Comparison of ENCODE assay signal across 10 mouse cellular contexts in the genomic region with DNA sequence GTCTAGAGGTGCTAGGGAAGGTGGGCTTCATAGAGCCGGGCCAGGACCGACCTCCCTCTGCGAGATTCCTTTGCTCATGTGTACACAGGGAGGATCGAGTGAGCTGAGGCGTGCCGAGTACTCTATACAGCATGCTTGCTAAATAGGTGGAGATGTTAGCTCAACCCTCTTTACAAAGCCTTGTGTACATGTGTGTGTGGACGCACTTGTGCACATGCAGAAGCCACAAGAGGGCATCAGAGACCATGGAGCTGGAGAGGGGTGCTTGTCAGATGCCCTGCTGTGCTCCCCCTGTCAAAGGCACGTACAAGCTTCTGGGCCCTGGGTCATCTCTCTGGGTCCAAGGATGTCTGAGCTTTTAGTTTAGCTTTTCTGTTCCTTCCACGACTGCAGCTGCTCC. TPM values are rescaled to one million over a fixed set of nuclear protein-coding genes. Genes with fewer than 3 reads are reported as not detected.
DNase-seq lines count a peak whose midpoint lies in the region; ATAC-seq and TF ChIP-seq lines count a peak whose summit lies in the region.
"Had no signal": no experiment of that assay in that cellular context is flagged by ENCODE, and none has a peak within 500 bp of the region (broad histone marks: within the 10 kb centered on the region; RNA-seq: fewer than 3 reads in every experiment).

No protein-coding gene starts in this region.

- no peak for TF ChIP-seq EP300 in heart, adult 2 months (IDR thresholded peaks at IDR 0.05; ENCODE audit: insufficient read depth, low read depth, low read length)
- TF ChIP-seq EP300 in stomach, postnatal 0 days (optimal IDR thresholded peaks at IDR 0.05), result no peak

- no peak for TF ChIP-seq POLR2A in heart, adult 2 months (IDR thresholded peaks at IDR 0.05; ENCODE audit: insufficient read depth, low read depth, low read length)

- no peaks in the 10 kb centered on the region for H3K9me3 ChIP-seq in lung, embryonic 14.5 days (ENCODE audit: low read depth, low read length)
- no peaks in the 10 kb centered on the region for H3K9me3 ChIP-seq in stomach, postnatal 0 days (ENCODE audit: control insufficient read depth, low read length)
- H3K9me3 ChIP-seq: heart, embryonic 13.5 days had no signal

- H3K36me3 ChIP-seq in heart, adult 2 months (ENCODE audit: control insufficient read depth, insufficient read depth, low read length), result no peaks in the 10 kb centered on the region
- H3K36me3 ChIP-seq in lung, embryonic 14.5 days (ENCODE audit: insufficient read depth), result peaks cover 82% of the 10 kb centered on the region
- peaks cover 41% of the 10 kb centered on the region for H3K36me3 ChIP-seq in stomach, postnatal 0 days (ENCODE audit: control insufficient read depth, insufficient read depth, low read length)

- ATAC-seq in lung, embryonic 14.5 days (ENCODE audit: insufficient read depth), result no peak
- peak; percentile 91 for ATAC-seq in stomach, postnatal 0 days (ENCODE audit: low FRiP score, low TSS enrichment)
- no peak for ATAC-seq in granulocyte monocyte progenitor cell, adult 5-6 weeks (replicated peaks; ENCODE audit: poor library complexity, severe bottlenecking)

- TF ChIP-seq CTCF in heart, adult 2 months (IDR thresholded peaks at IDR 0.05), result peak; percentile 21; the same call in 1 of the 2 replicates
- TF ChIP-seq CTCF in lung, embryonic 14.5 days (IDR thresholded peaks at IDR 0.05; ENCODE audit: low read depth), result peak; percentile 33; the same call in 1 of the 2 replicates
- TF ChIP-seq CTCF in stomach, postnatal 0 days (IDR thresholded peaks at IDR 0.05; ENCODE audit: low read depth), result peak; percentile 71

- H3K4me3 ChIP-seq in heart, adult 2 months, result no peak overlapping the region
- no peak overlapping the region for H3K4me3 ChIP-seq in lung, embryonic 14.5 days (ENCODE audit: low read depth, low read length)
- H3K4me3 ChIP-seq in stomach, postnatal 0 days (ENCODE audit: low read depth, low read length), result no peak overlapping the region
- H3K4me3 ChIP-seq: heart, embryonic 13.5 days; myocyte had no signal

- no peak overlapping the region for H3K9ac ChIP-seq in heart, adult 2 months (ENCODE audit: low read depth, low read length)
- H3K9ac ChIP-seq in lung, embryonic 14.5 days, result no peak overlapping the region
- H3K9ac ChIP-seq in stomach, postnatal 0 days (ENCODE audit: low read length), result 0 out of 2 replicates have a peak overlapping the region, but pooled peaks have one; percentile 4
- H3K9ac ChIP-seq: heart, embryonic 13.5 days had no signal

- H3K4me1 ChIP-seq in heart, adult 2 months (ENCODE audit: control insufficient read depth, insufficient read depth, low read length), result no peaks in the 10 kb centered on the region
- no peaks in the 10 kb centered on the region for H3K4me1 ChIP-seq in lung, embryonic 14.5 days (ENCODE audit: insufficient read depth)
- H3K4me1 ChIP-seq in stomach, postnatal 0 days (replicated peaks; ENCODE audit: control insufficient read depth, insufficient read depth), result no peaks in the 10 kb centered on the region

- H3K27ac ChIP-seq in heart, adult 2 months, result no peak overlapping the region
- H3K27ac ChIP-seq in lung, embryonic 14.5 days (ENCODE audit: low read depth), result no peak overlapping the region
- peak overlapping the region; percentile 67 for H3K27ac ChIP-seq in stomach, postnatal 0 days (replicated peaks)
- H3K27ac ChIP-seq: heart, embryonic 13.5 days had no signal

- 84% methylated on average over 9 of the region's 9 CpGs for WGBS in heart, adult 2 months
- WGBS in lung, embryonic 14.5 days, result 75% methylated on average over 9 of the region's 9 CpGs
- WGBS in stomach, postnatal 0 days, result 65% methylated on average over 9 of the region's 9 CpGs

- intact Hi-C loops in heart, adult 2 months (cut with DNase I), result no loop called here

- H3K79me2 ChIP-seq in heart, adult 2 months (replicated peaks; ENCODE audit: control insufficient read depth, insufficient read depth, low read length), result peaks cover 2% of the 10 kb centered on the region; the same call in 1 of the 2 replicates

- H3K27me3 ChIP-seq in heart, adult 2 months (ENCODE audit: control insufficient read depth, insufficient read depth, low read length), result no peaks in the 10 kb centered on the region
- H3K27me3 ChIP-seq in lung, embryonic 14.5 days (ENCODE audit: insufficient read depth, low read length), result no peaks in the 10 kb centered on the region
- no peaks in the 10 kb centered on the region for H3K27me3 ChIP-seq in stomach, postnatal 0 days (ENCODE audit: control insufficient read depth, insufficient read depth, low read length)
- H3K27me3 ChIP-seq: heart, embryonic 13.5 days had no signal

- no peak overlapping the region for H3K4me2 ChIP-seq in lung, embryonic 14.5 days
- no peak overlapping the region for H3K4me2 ChIP-seq in stomach, postnatal 0 days (replicated peaks; ENCODE audit: low read depth)
- H3K4me2 ChIP-seq: heart, embryonic 13.5 days had no signal

- no peak for DNase-seq in heart, adult 2 months
- no peak for DNase-seq in heart, adult 8-10 months (ENCODE audit: low spot score)
- no peak for DNase-seq in lung, embryonic 14.5 days
- no peak for DNase-seq in lung, postnatal 4 days
- peak; percentile 16 for DNase-seq in T-cell, adult 2 months (ENCODE audit: low spot score)
- DNase-seq in stomach, postnatal 0 days (ENCODE audit: low spot score), result peak; percentile 75
- DNase-seq in frontal cortex, adult 2 months (ENCODE audit: extremely low spot score in 1 of 2, low spot score in 1 of 2), result no peak

RNA-seq across cellular contexts. Expression of a gene that starts 12.5 kb away (rescaled TPM):
- total RNA-seq in heart, adult 2 months (2021), result 10 to 100 TPM; 41.2 to 48.6 TPM
- 40.1 and 44.9 TPM in 2 replicates for polyA plus RNA-seq in heart, adult 2 months (2012; rRNA removed)
- total RNA-seq in heart, adult 8-10 months (2022), result 10 to 100 TPM; 42.0 to 48.0 (median 44.0) TPM
- 18.8 and 19.9 TPM in 2 replicates for polyA plus RNA-seq in lung, embryonic 14.5 days (2014; fragmentation: Nextera tagmentation; extraction: Ambion mirVana)
- 20.0 and 20.3 TPM in 2 replicates for polyA plus RNA-seq in stomach, postnatal 0 days (2015; fragmentation: Nextera tagmentation; extraction: Ambion mirVana)
- 83.5 and 83.6 TPM in 2 replicates for polyA plus RNA-seq in frontal cortex, adult 2 months (2012; rRNA removed)
- total RNA-seq in granulocyte monocyte progenitor cell, adult 5-6 weeks (2014; fragmentation: Nextera tagmentation), result 30.5 and 41.8 TPM in 2 replicates
- 22.7 and 23.9 TPM in 2 replicates for total RNA-seq in granulocyte monocyte progenitor cell, adult 5-6 weeks (2017)

Comparison
In these comparisons a context has a peak if more than half of its experiments do, and no peak if none do; other contexts are left out.
1. DNase-seq: peak in T-cell, adult 2 months (single experiment) and stomach, postnatal 0 days (single experiment); none in heart, adult 2 months (0 of 2), heart, adult 8-10 months (single experiment), lung, embryonic 14.5 days (single experiment), lung, postnatal 4 days (0 of 2) and frontal cortex, adult 2 months (0 of 2).
2. CTCF ChIP-seq: peak in every context shown above with its lines; median percentile 71 in stomach, postnatal 0 days; 33 in lung, embryonic 14.5 days; 21 in heart, adult 2 months.